Mouse (Mus musculus) right cerebral cortex, postnatal 4 days (tissue): ENCODE measurements at regions not wholly inside any gene's neighbourhood (a gene's known extent, or its start where the extent isn't known, plus 50 kb on each side); places are given as distances from the start of the nearest gene placed in this dataset.

Experiments
- DNase-seq: peaks from one replicate; pipeline ENCODE4 v3.0.0-alpha.2; 2022

DNA sequence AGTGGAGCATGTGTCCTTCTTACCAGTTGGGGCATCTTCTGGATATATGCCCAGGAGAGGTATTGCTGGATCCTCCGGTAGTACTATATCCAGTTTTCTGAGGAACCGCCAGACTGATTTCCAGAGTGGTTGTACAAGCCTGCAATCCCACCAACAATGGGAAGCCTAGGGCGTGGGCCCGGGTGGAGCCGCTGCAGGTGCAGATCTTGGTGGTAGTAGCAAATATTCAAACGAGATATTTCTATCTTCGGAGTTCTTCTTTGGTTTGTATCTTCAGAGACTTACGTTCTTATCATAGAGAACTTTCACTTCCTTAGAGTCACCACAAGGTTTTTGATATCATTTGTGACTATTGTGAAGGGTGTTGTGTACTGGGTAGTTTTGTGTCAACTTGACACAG lies 60.2 kb upstream of the Btbd35f28 start:
- peak; percentile 68 for DNase-seq
